Mouse (Mus musculus): ENCODE measurements around the gene Egfr. TPM values are rescaled to one million over a fixed set of nuclear protein-coding genes. Genes with fewer than 3 reads are reported as not detected.
A peak's percentile ranks its signal among the peaks of the same experiment; 100 is the strongest.

The Egfr gene
- polyA plus RNA-seq, 1 experiment from 2014 or later: 7.7 TPM

GRCm38 (mm10) chr11:16753154-16754040, 1.4 kb downstream of the Egfr start:
- Histone ChIP-seq H3K27me3 (peaks cover 39% of the 10 kb centered on the region), H3K9me3 (replicated peaks) (no peaks in the 10 kb centered on the region), H3K9ac (peak overlapping the region; percentile 44; the same call in 1 of the 2 replicates), H3K4me2 (peak overlapping the region; percentile 97), H3K4me3 (replicated peaks) (peak overlapping the region; percentile 60), H3K27ac (no peak overlapping the region), H3K4me1 (peaks cover 22% of the 10 kb centered on the region), H3K36me3 (no peaks in the 10 kb centered on the region)
- 17% methylated on average over 18 of the region's 18 CpGs for WGBS
- ATAC-seq (replicated peaks; ENCODE audit: low FRiP score): no peak

- H3K27me3 ChIP-seq: peaks cover 4% of the 10 kb centered on the region; the same call in 1 of the 2 replicates
- no peak overlapping the region for H3K9ac ChIP-seq
- ATAC-seq (replicated peaks; ENCODE audit: low FRiP score): no peak
- H3K4me3 ChIP-seq (replicated peaks): no peak overlapping the region
- H3K4me1 ChIP-seq: no peaks in the 10 kb centered on the region
- H3K36me3 ChIP-seq: no peaks in the 10 kb centered on the region
- H3K27ac ChIP-seq: no peak overlapping the region
- H3K9me3 ChIP-seq (replicated peaks): no peaks in the 10 kb centered on the region
- 77% methylated on average over 6 of the region's 6 CpGs for WGBS
- no peak overlapping the region for H3K4me2 ChIP-seq
Observed at GRCm38 (mm10) chr11:16759930-16760329, 7.9 kb downstream of the Egfr start.

- Histone ChIP-seq H3K27ac (no peak overlapping the region), H3K9me3 (replicated peaks) (no peaks in the 10 kb centered on the region), H3K4me3 (replicated peaks) (no peak overlapping the region), H3K4me2 (no peak overlapping the region), H3K4me1 (no peaks in the 10 kb centered on the region), H3K36me3 (no peaks in the 10 kb centered on the region), H3K27me3 (no peaks in the 10 kb centered on the region), H3K9ac (no peak overlapping the region)
- 80% methylated on average over 2 of the region's 2 CpGs for WGBS
- ATAC-seq (replicated peaks; ENCODE audit: low FRiP score): no peak
Observed at GRCm38 (mm10) chr11:16761184-16761583, 9.2 kb downstream of the Egfr start.

- H3K4me2 ChIP-seq: no peak overlapping the region
Observed at GRCm38 (mm10) chr11:16766038-16766815, 14.2 kb downstream of the Egfr start.

DNA sequence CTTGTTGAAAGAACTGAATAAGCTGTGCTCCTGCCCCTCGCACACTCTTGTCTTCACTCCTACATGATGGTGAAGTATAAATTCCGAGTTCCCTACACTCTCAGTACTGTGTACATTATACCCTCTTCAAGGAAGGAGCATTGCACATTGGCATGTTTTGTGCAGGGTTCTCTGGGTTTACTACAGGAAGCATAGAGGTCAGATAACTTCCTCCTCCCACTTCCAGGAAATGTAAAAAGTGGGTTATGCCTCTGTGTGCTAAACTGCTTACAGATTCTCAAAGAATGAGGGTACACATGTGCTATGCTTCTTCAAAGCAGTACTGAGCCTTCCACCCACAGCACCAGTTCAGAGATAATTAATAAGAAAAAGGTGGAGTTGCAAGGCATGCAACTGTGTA, 16.0 kb downstream of the Egfr start:
- Histone ChIP-seq H3K4me1 (peaks cover 24% of the 10 kb centered on the region), H3K27ac (no peak overlapping the region), H3K4me3 (replicated peaks) (no peak overlapping the region), H3K36me3 (no peaks in the 10 kb centered on the region), H3K9ac (no peak overlapping the region), H3K27me3 (no peaks in the 10 kb centered on the region), H3K9me3 (replicated peaks) (no peaks in the 10 kb centered on the region), H3K4me2 (no peak overlapping the region)
- ATAC-seq (replicated peaks; ENCODE audit: low FRiP score): no peak
- 86% methylated on average over 2 of the region's 2 CpGs for WGBS

More at GRCm38 (mm10) chr11:16766038-16766815, 14.2 kb downstream of the Egfr start:
- 74% methylated on average over 9 of the region's 9 CpGs for WGBS
- Histone ChIP-seq H3K9ac (no peak overlapping the region), H3K9me3 (replicated peaks) (no peaks in the 10 kb centered on the region), H3K4me3 (replicated peaks) (no peak overlapping the region), H3K27ac (no peak overlapping the region), H3K36me3 (no peaks in the 10 kb centered on the region), H3K4me1 (peaks cover 18% of the 10 kb centered on the region), H3K27me3 (no peaks in the 10 kb centered on the region)
- no peak for ATAC-seq (replicated peaks; ENCODE audit: low FRiP score)

GRCm38 (mm10) chr11:16769276-16769675, 17.3 kb downstream of the Egfr start:
- H3K27ac ChIP-seq: peak overlapping the region; percentile 23
- no peaks in the 10 kb centered on the region for H3K9me3 ChIP-seq (replicated peaks)
- peak; percentile 68 for ATAC-seq (replicated peaks; ENCODE audit: low FRiP score)
- H3K4me3 ChIP-seq (replicated peaks): no peak overlapping the region
- H3K9ac ChIP-seq: no peak overlapping the region
- no peak overlapping the region for H3K4me2 ChIP-seq
- H3K36me3 ChIP-seq: no peaks in the 10 kb centered on the region
- no peaks in the 10 kb centered on the region for H3K27me3 ChIP-seq
- peaks cover 24% of the 10 kb centered on the region for H3K4me1 ChIP-seq
- WGBS: 77% methylated on average over 4 of the region's 4 CpGs

- peak; percentile 53; the same call in 1 of the 2 replicates for ATAC-seq (replicated peaks; ENCODE audit: low FRiP score)
- Histone ChIP-seq H3K36me3 (no peaks in the 10 kb centered on the region), H3K27me3 (no peaks in the 10 kb centered on the region), H3K4me2 (no peak overlapping the region), H3K9ac (no peak overlapping the region), H3K4me1 (peaks cover 24% of the 10 kb centered on the region), H3K4me3 (replicated peaks) (no peak overlapping the region), H3K9me3 (replicated peaks) (no peaks in the 10 kb centered on the region), H3K27ac (peak overlapping the region; percentile 23)
- 55% methylated on average over 3 of the region's 3 CpGs for whole genome bisulfite sequencing
Observed at GRCm38 (mm10) chr11:16769709-16770303, 17.8 kb downstream of the Egfr start.

- Histone ChIP-seq H3K36me3 (no peaks in the 10 kb centered on the region), H3K4me3 (replicated peaks) (no peak overlapping the region), H3K9me3 (replicated peaks) (no peaks in the 10 kb centered on the region), H3K4me1 (peaks cover 24% of the 10 kb centered on the region), H3K9ac (no peak overlapping the region), H3K27ac (no peak overlapping the region), H3K27me3 (no peaks in the 10 kb centered on the region), H3K4me2 (no peak overlapping the region)
- WGBS: 74% methylated on average over 4 of the region's 4 CpGs
- ATAC-seq (replicated peaks; ENCODE audit: low FRiP score): no peak
Observed at GRCm38 (mm10) chr11:16770966-16771365, 19.0 kb downstream of the Egfr start.

DNA sequence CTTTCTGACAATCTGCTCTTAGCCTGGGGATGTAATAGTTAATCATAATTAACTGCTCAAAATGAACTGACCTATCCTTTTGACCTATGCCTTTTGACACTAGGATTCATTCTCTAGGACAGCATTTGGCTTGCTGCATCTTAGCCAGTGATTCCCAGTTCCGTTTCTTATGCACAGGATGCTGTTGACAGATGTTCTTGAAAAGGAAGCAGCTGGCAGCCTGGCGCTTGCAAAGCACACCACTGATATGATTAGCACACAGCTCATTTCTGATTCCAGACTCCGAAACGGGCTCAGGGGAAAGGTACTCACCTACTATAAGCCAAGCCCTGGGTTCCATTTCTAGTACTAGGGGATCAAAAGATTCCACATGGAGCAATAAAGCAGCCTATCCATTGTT, 20.7 kb downstream of the Egfr start:
- no peak overlapping the region for H3K9ac ChIP-seq
- no peaks in the 10 kb centered on the region for H3K27me3 ChIP-seq
- H3K4me1 ChIP-seq: peaks cover 24% of the 10 kb centered on the region
- H3K9me3 ChIP-seq (replicated peaks): no peaks in the 10 kb centered on the region
- H3K36me3 ChIP-seq: no peaks in the 10 kb centered on the region
- WGBS: 49% methylated on average over 4 of the region's 4 CpGs
- H3K4me2 ChIP-seq: no peak overlapping the region
- no peak for ATAC-seq (replicated peaks; ENCODE audit: low FRiP score)
- H3K27ac ChIP-seq: no peak overlapping the region
- no peak overlapping the region for H3K4me3 ChIP-seq (replicated peaks)

GRCm38 (mm10) chr11:16776967-16777366, 25.0 kb downstream of the Egfr start:
- no peak overlapping the region for H3K4me2 ChIP-seq
- H3K36me3 ChIP-seq: no peaks in the 10 kb centered on the region
- WGBS: 25% methylated on average over 2 of the region's 2 CpGs
- H3K27me3 ChIP-seq: no peaks in the 10 kb centered on the region
- ATAC-seq (replicated peaks; ENCODE audit: low FRiP score): no peak
- no peak overlapping the region for H3K4me3 ChIP-seq (replicated peaks)
- no peaks in the 10 kb centered on the region for H3K9me3 ChIP-seq (replicated peaks)
- H3K9ac ChIP-seq: no peak overlapping the region
- H3K4me1 ChIP-seq: peaks cover 2% of the 10 kb centered on the region; the same call in 1 of the 2 replicates
- H3K27ac ChIP-seq: no peak overlapping the region

DNA sequence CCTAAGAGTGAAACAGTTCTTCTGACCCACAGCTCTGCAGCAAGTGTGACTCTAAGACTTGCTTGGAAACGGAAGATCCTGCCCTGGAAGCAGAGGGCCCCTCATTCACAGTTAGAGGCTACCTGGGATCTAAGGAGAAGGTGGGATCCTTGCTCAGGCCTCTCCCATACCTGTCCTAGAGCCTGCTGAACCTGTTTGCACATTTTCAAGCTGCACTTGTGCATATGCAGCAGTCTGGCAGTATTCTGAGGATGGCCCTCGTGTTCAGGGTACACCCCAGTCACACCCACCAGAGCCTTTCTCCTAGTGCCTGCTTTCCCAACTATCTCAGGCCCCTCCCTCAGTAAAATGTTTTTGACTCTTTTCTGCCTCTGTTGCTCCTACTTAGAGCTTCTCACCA, 29.6 kb downstream of the Egfr start:
- H3K27me3 ChIP-seq: no peaks in the 10 kb centered on the region
- no peak overlapping the region for H3K4me2 ChIP-seq
- no peak overlapping the region for H3K27ac ChIP-seq
- H3K4me3 ChIP-seq (replicated peaks): no peak overlapping the region
- whole genome bisulfite sequencing: 85% methylated on average over 2 of the region's 2 CpGs
- H3K36me3 ChIP-seq: no peaks in the 10 kb centered on the region
- H3K9me3 ChIP-seq (replicated peaks): no peaks in the 10 kb centered on the region
- ATAC-seq (replicated peaks; ENCODE audit: low FRiP score): no peak
- H3K4me1 ChIP-seq: 0 out of 2 replicates have a peak, but pooled peaks cover 4% of the 10 kb centered on the region
- no peak overlapping the region for H3K9ac ChIP-seq
